Mouse (Mus musculus): ENCODE results near the gene Insl3. TPM values are rescaled to one million over a fixed set of nuclear protein-coding genes. Genes with fewer than 3 reads are reported as not detected.
A peak's percentile ranks its signal among the peaks of the same experiment; 100 is the strongest.

Insl3 gene
- polyA plus RNA-seq, 1 experiment from 2014 or later, result not detected

- 8% methylated on average over 21 of the region's 21 CpGs for WGBS
- peaks cover 52% of the 10 kb centered on the region for H3K4me1 ChIP-seq
Observed at GRCm38 (mm10) chr8:71668220-71668975, 20.6 kb upstream of the Insl3 start.

GRCm38 (mm10) chr8:71670198-71670597, 18.8 kb upstream of the Insl3 start:
- Histone ChIP-seq H3K27me3 (peaks cover 6% of the 10 kb centered on the region), H3K9ac (replicated peaks) (peak overlapping the region; percentile 64), H3K27ac (replicated peaks) (peak overlapping the region; percentile 90), H3K4me3 (peak overlapping the region; percentile 71), H3K4me1 (peaks cover 53% of the 10 kb centered on the region), H3K36me3 (no peaks in the 10 kb centered on the region), H3K9me3 (no peaks in the 10 kb centered on the region), H3K4me2 (replicated peaks) (peak overlapping the region; percentile 95)
- peak; percentile 12 for ATAC-seq (replicated peaks)
- 10% methylated on average over 12 of the region's 12 CpGs for WGBS

More at GRCm38 (mm10) chr8:71668220-71668975, 20.6 kb upstream of the Insl3 start:
- H3K9ac ChIP-seq (replicated peaks), result no peak overlapping the region; the same call in 1 of the 2 replicates
- 0 out of 2 replicates have a peak, but pooled peaks cover 6% of the 10 kb centered on the region for H3K36me3 ChIP-seq
- H3K27me3 ChIP-seq, result 0 out of 2 replicates have a peak, but pooled peaks cover 4% of the 10 kb centered on the region
- no peaks in the 10 kb centered on the region for H3K9me3 ChIP-seq
- H3K4me3 ChIP-seq, result peak overlapping the region; percentile 2; the same call in 1 of the 2 replicates
- no peak for ATAC-seq (replicated peaks)
- no peak overlapping the region; the same call in 1 of the 2 replicates for H3K27ac ChIP-seq (replicated peaks)
- H3K4me2 ChIP-seq (replicated peaks), result peak overlapping the region; percentile 12; the same call in 1 of the 2 replicates

- H3K36me3 ChIP-seq, result no peaks in the 10 kb centered on the region
- no peaks in the 10 kb centered on the region for H3K9me3 ChIP-seq
- ATAC-seq (replicated peaks), result peak; percentile 61
- peak overlapping the region; percentile 90 for H3K27ac ChIP-seq (replicated peaks)
- H3K4me2 ChIP-seq (replicated peaks), result peak overlapping the region; percentile 95
- H3K27me3 ChIP-seq, result peaks cover 10% of the 10 kb centered on the region
- H3K4me1 ChIP-seq, result peaks cover 58% of the 10 kb centered on the region
- peak overlapping the region; percentile 71 for H3K4me3 ChIP-seq
- H3K9ac ChIP-seq (replicated peaks), result peak overlapping the region; percentile 64
- WGBS, result under 1% methylated on average over 62 of the region's 64 CpGs
Observed at GRCm38 (mm10) chr8:71670621-71671548, 18.1 kb upstream of the Insl3 start.

GRCm38 (mm10) chr8:71671549-71671965, 17.5 kb upstream of the Insl3 start, which contains the start of gene Unc13a:
Gene Unc13a, minus strand, starts transcription at chr8:71671757.
- H3K4me1 ChIP-seq, result peaks cover 58% of the 10 kb centered on the region
- H3K27ac ChIP-seq (replicated peaks), result peak within 1 kb of the TSS; percentile 90
- no peaks in the 10 kb centered on the region for H3K36me3 ChIP-seq
- no peaks in the 10 kb centered on the region for H3K9me3 ChIP-seq
- under 1% methylated on average over 42 of the region's 42 CpGs for WGBS
- H3K27me3 ChIP-seq, result peaks cover 10% of the 10 kb centered on the region
- ATAC-seq (replicated peaks), result peak; percentile 71
- peak within 1 kb of the TSS; percentile 64 for H3K9ac ChIP-seq (replicated peaks)
- H3K4me2 ChIP-seq (replicated peaks), result peak within 1 kb of the TSS; percentile 95
- H3K4me3 ChIP-seq, result peak within 1 kb of the TSS; percentile 71

GRCm38 (mm10) chr8:71672168-71672735, 16.8 kb upstream of the Insl3 start:
- Histone ChIP-seq H3K9ac (replicated peaks) (peak overlapping the region; percentile 64), H3K36me3 (no peaks in the 10 kb centered on the region), H3K4me1 (peaks cover 54% of the 10 kb centered on the region), H3K4me2 (replicated peaks) (peak overlapping the region; percentile 95), H3K9me3 (no peaks in the 10 kb centered on the region), H3K27me3 (peaks cover 14% of the 10 kb centered on the region), H3K27ac (replicated peaks) (peak overlapping the region; percentile 90), H3K4me3 (peak overlapping the region; percentile 71)
- 51% methylated on average over 6 of the region's 6 CpGs for WGBS
- ATAC-seq (replicated peaks), result no peak

GRCm38 (mm10) chr8:71674071-71674470, 14.9 kb upstream of the Insl3 start:
- Histone ChIP-seq H3K4me2 (replicated peaks) (no peak overlapping the region), H3K9ac (replicated peaks) (no peak overlapping the region), H3K4me1 (peaks cover 38% of the 10 kb centered on the region), H3K4me3 (no peak overlapping the region), H3K36me3 (no peaks in the 10 kb centered on the region), H3K27me3 (peaks cover 28% of the 10 kb centered on the region), H3K9me3 (no peaks in the 10 kb centered on the region), H3K27ac (replicated peaks) (no peak overlapping the region)
- ATAC-seq (replicated peaks), result no peak
- 72% methylated on average over 2 of the region's 2 CpGs for WGBS

- Histone ChIP-seq H3K9me3 (no peaks in the 10 kb centered on the region), H3K27me3 (peaks cover 42% of the 10 kb centered on the region), H3K4me1 (peaks cover 37% of the 10 kb centered on the region), H3K4me3 (peak overlapping the region; percentile 59), H3K36me3 (no peaks in the 10 kb centered on the region), H3K27ac (replicated peaks) (no peak overlapping the region), H3K9ac (replicated peaks) (no peak overlapping the region), H3K4me2 (replicated peaks) (peak overlapping the region; percentile 76)
- no peak for ATAC-seq (replicated peaks)
- 22% methylated on average over 9 of the region's 9 CpGs for WGBS
Observed at GRCm38 (mm10) chr8:71675456-71676019, 13.5 kb upstream of the Insl3 start.

GRCm38 (mm10) chr8:71676020-71676741, 12.8 kb upstream of the Insl3 start, which contains the start of gene Jak3:
Gene Jak3, plus strand, starts transcription at chr8:71676296.
- Histone ChIP-seq H3K9ac (replicated peaks) (peak within 1 kb of the TSS; percentile 71), H3K36me3 (no peaks in the 10 kb centered on the region), H3K4me2 (replicated peaks) (peak within 1 kb of the TSS; percentile 76), H3K27ac (replicated peaks) (peak within 1 kb of the TSS; percentile 58), H3K4me1 (peaks cover 38% of the 10 kb centered on the region), H3K27me3 (peaks cover 49% of the 10 kb centered on the region), H3K4me3 (peak within 1 kb of the TSS; percentile 59), H3K9me3 (no peaks in the 10 kb centered on the region)
- ATAC-seq (replicated peaks), result peak; percentile 55
- WGBS, result 2% methylated on average over 40 of the region's 40 CpGs

GRCm38 (mm10) chr8:71676803-71677202, 12.2 kb upstream of the Insl3 start:
- no peak for ATAC-seq (replicated peaks)
- H3K9me3 ChIP-seq, result no peaks in the 10 kb centered on the region
- no peak overlapping the region for H3K27ac ChIP-seq (replicated peaks)
- peak overlapping the region; percentile 59 for H3K4me3 ChIP-seq
- H3K9ac ChIP-seq (replicated peaks), result peak overlapping the region; percentile 71; the same call in 1 of the 2 replicates
- 51% methylated on average over 9 of the region's 9 CpGs for WGBS
- peak overlapping the region; percentile 76 for H3K4me2 ChIP-seq (replicated peaks)
- no peaks in the 10 kb centered on the region for H3K36me3 ChIP-seq
- peaks cover 37% of the 10 kb centered on the region for H3K4me1 ChIP-seq
- H3K27me3 ChIP-seq, result peaks cover 55% of the 10 kb centered on the region

GRCm38 (mm10) chr8:71677555-71677954, 11.5 kb upstream of the Insl3 start:
- Histone ChIP-seq H3K36me3 (no peaks in the 10 kb centered on the region), H3K9ac (replicated peaks) (no peak overlapping the region), H3K9me3 (no peaks in the 10 kb centered on the region), H3K4me3 (no peak overlapping the region), H3K4me2 (replicated peaks) (no peak overlapping the region), H3K4me1 (peaks cover 29% of the 10 kb centered on the region), H3K27ac (replicated peaks) (no peak overlapping the region), H3K27me3 (peaks cover 63% of the 10 kb centered on the region)
- no peak for ATAC-seq (replicated peaks)

GRCm38 (mm10) chr8:71678216-71678615, 10.8 kb upstream of the Insl3 start:
- Histone ChIP-seq H3K4me3 (no peak overlapping the region), H3K9me3 (no peaks in the 10 kb centered on the region), H3K27ac (replicated peaks) (no peak overlapping the region), H3K4me1 (peaks cover 26% of the 10 kb centered on the region), H3K9ac (replicated peaks) (no peak overlapping the region), H3K4me2 (replicated peaks) (no peak overlapping the region), H3K27me3 (peaks cover 69% of the 10 kb centered on the region), H3K36me3 (no peaks in the 10 kb centered on the region)
- no peak for ATAC-seq (replicated peaks)
- 51% methylated on average over 4 of the region's 4 CpGs for WGBS
